Mouse (Mus musculus) kidney, adult 9 months (tissue): Measurements from ENCODE around the gene Xpot.

Experiments
- DNase-seq: peaks from one replicate; pipeline ENCODE4 v3.0.0; 2022

Xpot gene

GRCm38 (mm10) chr10:121626186-121626882 lies at the start of gene Xpot:
Gene Xpot (minus strand): TSS chr10:121626332.
- peak; percentile 98 for DNase-seq

- DNase-seq = no peak
Observed at GRCm38 (mm10) chr10:121669103-121669502, 43.0 kb upstream of the Xpot start.

GRCm38 (mm10) chr10:121665631-121666145 lies 39.6 kb upstream of the Xpot start:
- DNase-seq = no peak

GRCm38 (mm10) chr10:121663599-121663998 lies 37.5 kb upstream of the Xpot start:
- no peak for DNase-seq

- DNase-seq = no peak
Observed at GRCm38 (mm10) chr10:121662711-121663110, 36.6 kb upstream of the Xpot start.

- no peak for DNase-seq
Observed at GRCm38 (mm10) chr10:121655907-121656306, 29.8 kb upstream of the Xpot start.

GRCm38 (mm10) chr10:121653079-121653478 lies 26.9 kb upstream of the Xpot start:
- DNase-seq = no peak

GRCm38 (mm10) chr10:121646294-121646693 lies 20.2 kb upstream of the Xpot start:
- DNase-seq = no peak

GRCm38 (mm10) chr10:121642054-121642947 lies 16.2 kb upstream of the Xpot start:
- DNase-seq = no peak

GRCm38 (mm10) chr10:121641272-121642053 lies 15.3 kb upstream of the Xpot start, which contains the start of gene D930020B18Rik:
Gene D930020B18Rik (plus strand): TSS chr10:121641588.
- DNase-seq = no peak

GRCm38 (mm10) chr10:121640944-121641271 lies 14.8 kb upstream of the Xpot start:
- no peak for DNase-seq

- no peak for DNase-seq
Observed at GRCm38 (mm10) chr10:121640150-121640930, 14.2 kb upstream of the Xpot start.

GRCm38 (mm10) chr10:121639573-121639972 lies 13.4 kb upstream of the Xpot start:
- no peak for DNase-seq

- DNase-seq = no peak
Observed at GRCm38 (mm10) chr10:121636276-121636675, 10.1 kb upstream of the Xpot start.

GRCm38 (mm10) chr10:121634159-121634558 lies 8.0 kb upstream of the Xpot start:
- DNase-seq = no peak

- DNase-seq = no peak
Observed at GRCm38 (mm10) chr10:121628561-121629040, 2.5 kb upstream of the Xpot start.

GRCm38 (mm10) chr10:121627216-121627852 lies 1.2 kb upstream of the Xpot start:
- DNase-seq = no peak

GRCm38 (mm10) chr10:121625407-121626185 lies 536 bp downstream of the Xpot start:
- DNase-seq = peak; percentile 44

GRCm38 (mm10) chr10:121625006-121625405 lies 1.1 kb downstream of the Xpot start:
- DNase-seq = no peak

- no peak for DNase-seq
Observed at GRCm38 (mm10) chr10:121623670-121624069, 2.5 kb downstream of the Xpot start.

- DNase-seq = no peak
Observed at GRCm38 (mm10) chr10:121622431-121622830, 3.7 kb downstream of the Xpot start.
